Mouse (Mus musculus) forebrain, embryonic 12.5 days (tissue): ENCODE data around the gene Resp18. TPM values are rescaled to one million over a fixed set of nuclear protein-coding genes. Genes with fewer than 3 reads are reported as not detected.

Experiments
- ATAC-seq: fragments of 200-750 bp; cut with Nextera tagmentation; 2 replicates; pipeline ENCODE4 v1.8.0; 2017; ENCODE audit warnings: moderate TSS enrichment; ENCODE audit not compliant: low FRiP score
- H3K27ac ChIP-seq: fragments of 300-500 bp; sonication (generic); 2 replicates; pipeline ENCODE4 v1.5.1; 2016; ENCODE audit warnings: mild to moderate bottlenecking
- H3K27me3 ChIP-seq: fragments of 300-500 bp; sonication (generic); 2 replicates; pipeline ENCODE4 v1.6.1; 2016; ENCODE audit warnings: mild to moderate bottlenecking
- H3K36me3 ChIP-seq: fragments of 300-500 bp; sonication (generic); replicated peaks from 2 replicates; pipeline ENCODE4 v1.6.1; 2016; ENCODE audit warnings: mild to moderate bottlenecking
- H3K4me1 ChIP-seq: fragments of 300-500 bp; sonication (generic); 2 replicates; pipeline ENCODE4 v1.6.1; 2016
- H3K4me2 ChIP-seq: fragments of 300-500 bp; sonication (generic); 2 replicates; pipeline ENCODE4 v1.6.1; 2016; ENCODE audit warnings: mild to moderate bottlenecking, moderate library complexity
- H3K4me3 ChIP-seq: fragments of 300-500 bp; sonication (generic); replicated peaks from 2 replicates; pipeline ENCODE4 v1.5.1; 2016; ENCODE audit warnings: mild to moderate bottlenecking
- H3K9ac ChIP-seq: fragments of 300-500 bp; sonication (generic); 2 replicates; pipeline ENCODE4 v1.6.1; 2016; ENCODE audit warnings: mild to moderate bottlenecking
- H3K9me3 ChIP-seq: fragments of 300-500 bp; sonication (generic); 2 replicates; pipeline ENCODE4 v1.6.1; 2016
- WGBS: fragments of 180-500 bp; shearing (Covaris S2); methylation state at CpG from one replicate; pipeline ENCODE4 v1.1.7; 2016; 5-methylcytosine and 5-hydroxymethylcytosine counted together
- polyA plus RNA-seq: library from polyadenylated mRNA; unstranded; fragments of >200 nt; fragmentation: Nextera tagmentation; extraction: Ambion mirVana; gene quantifications from 2 replicates; pipeline ENCODE4 v1.2.1, GENCODE M21; 2016

Resp18 gene
- polyA plus RNA-seq, 1 experiment from 2014 or later: 29.2 TPM

- Histone ChIP-seq H3K4me1 (peaks cover 7% of the 10 kb centered on the region), H3K9ac (peak overlapping the region; percentile 47), H3K4me2 (peak overlapping the region; percentile 68), H3K9me3 (no peaks in the 10 kb centered on the region), H3K4me3 (peak overlapping the region; percentile 47), H3K36me3 (no peaks in the 10 kb centered on the region), H3K27me3 (peaks cover 53% of the 10 kb centered on the region), H3K27ac (no peak overlapping the region)
- peak; percentile 65 for ATAC-seq
- 2% methylated on average over 40 of the region's 40 CpGs for WGBS
Measured at GRCm38 (mm10) chr1:75262969-75263951, 15.0 kb downstream of the Resp18 start.

GRCm38 (mm10) chr1:75261278-75261677 is 16.9 kb downstream of the Resp18 start:
- ATAC-seq: no peak
- H3K9ac ChIP-seq: no peak overlapping the region
- H3K27me3 ChIP-seq: peaks cover 60% of the 10 kb centered on the region
- no peaks in the 10 kb centered on the region for H3K9me3 ChIP-seq
- H3K4me3 ChIP-seq: no peak overlapping the region
- H3K4me1 ChIP-seq: peaks cover 7% of the 10 kb centered on the region
- no peak overlapping the region for H3K27ac ChIP-seq
- no peak overlapping the region for H3K4me2 ChIP-seq
- H3K36me3 ChIP-seq: no peaks in the 10 kb centered on the region

- peaks cover 11% of the 10 kb centered on the region for H3K4me1 ChIP-seq
- H3K4me2 ChIP-seq: no peak overlapping the region
- H3K9me3 ChIP-seq: no peaks in the 10 kb centered on the region
- no peak overlapping the region for H3K9ac ChIP-seq
- 77% methylated on average over 10 of the region's 10 CpGs for WGBS
- ATAC-seq: no peak
- H3K27ac ChIP-seq: no peak overlapping the region
- no peaks in the 10 kb centered on the region for H3K36me3 ChIP-seq
- no peak overlapping the region for H3K4me3 ChIP-seq
- peaks cover 22% of the 10 kb centered on the region for H3K27me3 ChIP-seq
Measured at GRCm38 (mm10) chr1:75255516-75256046, 22.6 kb downstream of the Resp18 start.

GRCm38 (mm10) chr1:75254625-75255013 is 23.6 kb downstream of the Resp18 start:
- no peak overlapping the region for H3K9ac ChIP-seq
- ATAC-seq: no peak
- no peaks in the 10 kb centered on the region for H3K9me3 ChIP-seq
- no peak overlapping the region for H3K4me3 ChIP-seq
- H3K4me1 ChIP-seq: peaks cover 12% of the 10 kb centered on the region
- peaks cover 22% of the 10 kb centered on the region for H3K27me3 ChIP-seq
- no peak overlapping the region for H3K4me2 ChIP-seq
- no peak overlapping the region for H3K27ac ChIP-seq
- WGBS: 76% methylated on average over 8 of the region's 8 CpGs
- H3K36me3 ChIP-seq: no peaks in the 10 kb centered on the region

GRCm38 (mm10) chr1:75253849-75254624 is 24.2 kb downstream of the Resp18 start:
- ATAC-seq: no peak
- Histone ChIP-seq H3K9ac (no peak overlapping the region), H3K9me3 (no peaks in the 10 kb centered on the region), H3K36me3 (no peaks in the 10 kb centered on the region), H3K4me2 (no peak overlapping the region), H3K27me3 (peaks cover 22% of the 10 kb centered on the region), H3K4me3 (no peak overlapping the region), H3K27ac (no peak overlapping the region), H3K4me1 (peaks cover 12% of the 10 kb centered on the region)
- WGBS: 63% methylated on average over 16 of the region's 16 CpGs

- no peak overlapping the region for H3K4me2 ChIP-seq
- no peak for ATAC-seq
- peaks cover 17% of the 10 kb centered on the region for H3K27me3 ChIP-seq
- no peak overlapping the region for H3K9ac ChIP-seq
- H3K4me3 ChIP-seq: no peak overlapping the region
- H3K27ac ChIP-seq: no peak overlapping the region
- H3K4me1 ChIP-seq: peaks cover 15% of the 10 kb centered on the region
- no peaks in the 10 kb centered on the region for H3K9me3 ChIP-seq
- 80% methylated on average over 16 of the region's 16 CpGs for WGBS
- no peaks in the 10 kb centered on the region for H3K36me3 ChIP-seq
Measured at GRCm38 (mm10) chr1:75253029-75253428, 25.2 kb downstream of the Resp18 start.

- Histone ChIP-seq H3K9me3 (no peaks in the 10 kb centered on the region), H3K9ac (no peak overlapping the region), H3K4me2 (no peak overlapping the region), H3K36me3 (no peaks in the 10 kb centered on the region), H3K27me3 (peaks cover 15% of the 10 kb centered on the region; the same call in 1 of the 2 replicates), H3K27ac (no peak overlapping the region), H3K4me3 (no peak overlapping the region), H3K4me1 (peaks cover 22% of the 10 kb centered on the region)
- 74% methylated on average over 13 of the region's 13 CpGs for WGBS
- ATAC-seq: no peak
Measured at GRCm38 (mm10) chr1:75252308-75252707, 25.9 kb downstream of the Resp18 start.

- Histone ChIP-seq H3K9me3 (no peaks in the 10 kb centered on the region), H3K4me2 (peak overlapping the region; percentile 47), H3K36me3 (no peaks in the 10 kb centered on the region), H3K27me3 (peaks cover 13% of the 10 kb centered on the region; the same call in 1 of the 2 replicates), H3K4me1 (peaks cover 23% of the 10 kb centered on the region), H3K4me3 (peak overlapping the region; percentile 21), H3K9ac (no peak overlapping the region), H3K27ac (peak overlapping the region; percentile 31; the same call in 1 of the 2 replicates)
- 3% methylated on average over 21 of the region's 22 CpGs for WGBS
- peak; percentile 54 for ATAC-seq
Measured at GRCm38 (mm10) chr1:75251112-75251970, 26.9 kb downstream of the Resp18 start.

- Histone ChIP-seq H3K27ac (peak overlapping the region; percentile 36; the same call in 1 of the 2 replicates), H3K9ac (no peak overlapping the region), H3K36me3 (no peaks in the 10 kb centered on the region), H3K27me3 (peaks cover 13% of the 10 kb centered on the region; the same call in 1 of the 2 replicates), H3K4me3 (no peak overlapping the region), H3K9me3 (no peaks in the 10 kb centered on the region), H3K4me2 (no peak overlapping the region), H3K4me1 (peaks cover 23% of the 10 kb centered on the region)
- WGBS: 63% methylated on average over 3 of the region's 3 CpGs
- ATAC-seq: no peak
Measured at GRCm38 (mm10) chr1:75250498-75250897, 27.7 kb downstream of the Resp18 start.

- H3K9me3 ChIP-seq: no peaks in the 10 kb centered on the region
- 60% methylated on average over 9 of the region's 9 CpGs for WGBS
- no peak overlapping the region for H3K4me2 ChIP-seq
- no peak overlapping the region for H3K4me3 ChIP-seq
- H3K36me3 ChIP-seq: peaks cover 7% of the 10 kb centered on the region; the same call in 1 of the 2 replicates
- peaks cover 11% of the 10 kb centered on the region; the same call in 1 of the 2 replicates for H3K27me3 ChIP-seq
- peak overlapping the region; percentile 9; the same call in 1 of the 2 replicates for H3K9ac ChIP-seq
- peaks cover 23% of the 10 kb centered on the region for H3K4me1 ChIP-seq
- H3K27ac ChIP-seq: no peak overlapping the region
- ATAC-seq: no peak
Measured at GRCm38 (mm10) chr1:75248041-75248772, 30.0 kb downstream of the Resp18 start.
